Mouse (Mus musculus) spleen, adult 2 months (tissue): Measurements from ENCODE around the gene Morn3.

Source experiments
- CTCF ChIP-seq: fragments of 200-500 bp; IDR thresholded peaks from 2 replicates; pipeline ENCODE4 v1.5.1; 2011; ENCODE audit warnings: mild to moderate bottlenecking, inconsistent platforms; ENCODE audit not compliant: insufficient read depth, insufficient read length, insufficient replicate concordance; ENCODE audit errors: extremely low read depth
- POLR2A ChIP-seq: fragments of 200-500 bp; IDR thresholded peaks from 2 replicates; pipeline ENCODE4 v1.6.1; 2011; ENCODE audit warnings: low read depth, low read length, inconsistent platforms

DNA sequence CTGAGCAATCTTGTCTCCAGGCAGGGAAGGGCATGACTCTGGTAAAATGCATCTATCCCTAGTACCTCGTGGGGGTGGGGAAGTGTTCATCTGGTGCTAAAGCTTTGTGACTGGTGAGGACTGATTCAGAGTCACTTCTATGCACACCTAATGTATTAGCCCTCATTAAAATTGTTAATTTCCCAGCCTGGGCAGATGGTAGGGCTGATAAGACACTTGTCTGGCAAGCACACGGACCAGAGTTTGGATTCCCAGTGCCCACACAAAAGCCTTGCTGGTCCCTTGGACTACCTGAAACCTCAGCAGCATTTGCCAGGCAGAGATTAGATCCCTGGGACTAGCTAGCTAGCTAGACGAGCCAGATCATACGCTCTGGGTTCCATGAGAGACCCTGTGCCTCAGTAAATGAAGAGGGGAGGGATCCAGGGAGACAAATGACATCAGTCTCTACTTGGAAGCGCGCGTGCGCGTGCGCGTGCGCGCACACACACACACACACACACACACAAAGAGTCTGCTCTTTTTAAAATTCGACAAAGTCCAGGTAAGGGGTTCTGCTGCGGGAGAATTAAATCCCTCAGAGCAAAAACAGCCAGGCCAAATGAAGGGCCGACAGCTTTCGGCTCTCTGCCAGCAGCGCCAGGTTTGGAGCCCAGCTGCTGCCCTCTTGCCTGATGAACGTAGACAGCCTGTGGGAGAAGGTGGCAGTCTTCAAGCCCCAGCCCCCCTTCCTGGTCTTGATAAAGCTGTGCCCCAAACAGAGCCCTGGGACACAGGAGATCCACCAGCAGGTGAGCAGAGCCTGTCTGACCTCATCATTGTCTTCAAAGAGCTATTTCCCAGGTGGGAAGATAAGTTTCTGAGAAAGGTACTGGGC, 40.9 kb downstream of the Morn3 start:
- TF ChIP-seq CTCF, result no peak
- no peak for TF ChIP-seq POLR2A
